Mouse (Mus musculus): ENCODE data around the gene Ebf1. TPM values are rescaled to one million over a fixed set of nuclear protein-coding genes. Genes with fewer than 3 reads are reported as not detected.

The Ebf1 gene
- polyA plus RNA-seq, 1 experiment = 0.38 TPM

- TF ChIP-seq FLI1 (IDR thresholded peaks at IDR 0.05; ENCODE audit: low read length) = no peak
- TF ChIP-seq GATA1 (IDR thresholded peaks at IDR 0.05; ENCODE audit: borderline replicate concordance, low read length) = no peak
- no peaks in the 10 kb centered on the region for H3K9me3 ChIP-seq
- no peak overlapping the region for H3K4me3 ChIP-seq (replicated peaks)
- peaks cover 8% of the 10 kb centered on the region for H3K27me3 ChIP-seq (replicated peaks)
- no peaks in the 10 kb centered on the region for H3K36me3 ChIP-seq (replicated peaks; ENCODE audit: low read length)
- H3K4me1 ChIP-seq = 0 out of 2 replicates have a peak, but pooled peaks cover 3% of the 10 kb centered on the region
Observed at GRCm38 (mm10) chr11:44861108-44861507, 244.0 kb downstream of the Ebf1 start.

- H3K36me3 ChIP-seq (replicated peaks; ENCODE audit: low read length) = no peaks in the 10 kb centered on the region
- TF ChIP-seq FLI1 (IDR thresholded peaks at IDR 0.05; ENCODE audit: low read length) (no peak), GATA1 (IDR thresholded peaks at IDR 0.05; ENCODE audit: borderline replicate concordance, low read length) (no peak)
- H3K27me3 ChIP-seq (replicated peaks) = peaks cover 10% of the 10 kb centered on the region
Observed at GRCm38 (mm10) chr11:44863910-44864309, 246.8 kb downstream of the Ebf1 start.

GRCm38 (mm10) chr11:44866476-44867149, 249.5 kb downstream of the Ebf1 start:
- no peak for TF ChIP-seq FLI1 (IDR thresholded peaks at IDR 0.05; ENCODE audit: low read length)
- no peak for TF ChIP-seq GATA1 (IDR thresholded peaks at IDR 0.05; ENCODE audit: borderline replicate concordance, low read length)
- Histone ChIP-seq H3K4me1 (peaks cover 14% of the 10 kb centered on the region; the same call in 1 of the 2 replicates), H3K9me3 (no peaks in the 10 kb centered on the region), H3K27me3 (replicated peaks) (peaks cover 5% of the 10 kb centered on the region), H3K4me3 (replicated peaks) (no peak overlapping the region), H3K36me3 (replicated peaks; ENCODE audit: low read length) (no peaks in the 10 kb centered on the region)

More at GRCm38 (mm10) chr11:44863910-44864309, 246.8 kb downstream of the Ebf1 start:
- H3K4me1 ChIP-seq = peaks cover 14% of the 10 kb centered on the region; the same call in 1 of the 2 replicates
- H3K9me3 ChIP-seq = no peaks in the 10 kb centered on the region
- H3K4me3 ChIP-seq (replicated peaks) = no peak overlapping the region

GRCm38 (mm10) chr11:44867433-44867832, 250.3 kb downstream of the Ebf1 start:
- H3K9me3 ChIP-seq = no peaks in the 10 kb centered on the region
- TF ChIP-seq FLI1 (IDR thresholded peaks at IDR 0.05; ENCODE audit: low read length) (no peak), GATA1 (IDR thresholded peaks at IDR 0.05; ENCODE audit: borderline replicate concordance, low read length) (no peak)
- H3K36me3 ChIP-seq (replicated peaks; ENCODE audit: low read length) = no peaks in the 10 kb centered on the region
- H3K27me3 ChIP-seq (replicated peaks) = peaks cover 5% of the 10 kb centered on the region
- H3K4me3 ChIP-seq (replicated peaks) = no peak overlapping the region
- H3K4me1 ChIP-seq = peaks cover 14% of the 10 kb centered on the region; the same call in 1 of the 2 replicates

- Histone ChIP-seq H3K4me3 (replicated peaks) (no peak overlapping the region), H3K9me3 (no peaks in the 10 kb centered on the region), H3K36me3 (replicated peaks; ENCODE audit: low read length) (no peaks in the 10 kb centered on the region), H3K4me1 (peaks cover 4% of the 10 kb centered on the region), H3K27me3 (replicated peaks) (no peaks in the 10 kb centered on the region)
- TF ChIP-seq FLI1 (IDR thresholded peaks at IDR 0.05; ENCODE audit: low read length) (no peak), GATA1 (IDR thresholded peaks at IDR 0.05; ENCODE audit: borderline replicate concordance, low read length) (no peak)
Observed at GRCm38 (mm10) chr11:44873876-44874275, 256.8 kb downstream of the Ebf1 start.

GRCm38 (mm10) chr11:44875171-44875570, 258.1 kb downstream of the Ebf1 start:
- Histone ChIP-seq H3K36me3 (replicated peaks; ENCODE audit: low read length) (no peaks in the 10 kb centered on the region), H3K4me1 (peaks cover 9% of the 10 kb centered on the region), H3K4me3 (replicated peaks) (no peak overlapping the region), H3K9me3 (no peaks in the 10 kb centered on the region), H3K27me3 (replicated peaks) (no peaks in the 10 kb centered on the region)
- TF ChIP-seq FLI1 (IDR thresholded peaks at IDR 0.05; ENCODE audit: low read length) = no peak
- TF ChIP-seq GATA1 (IDR thresholded peaks at IDR 0.05; ENCODE audit: borderline replicate concordance, low read length) = no peak

- no peaks in the 10 kb centered on the region for H3K9me3 ChIP-seq
- H3K4me3 ChIP-seq (replicated peaks) = peak overlapping the region; percentile 46
- H3K4me1 ChIP-seq = peaks cover 48% of the 10 kb centered on the region
- H3K36me3 ChIP-seq (replicated peaks; ENCODE audit: low read length) = no peaks in the 10 kb centered on the region
- no peaks in the 10 kb centered on the region for H3K27me3 ChIP-seq (replicated peaks)
- no peak for TF ChIP-seq GATA1 (IDR thresholded peaks at IDR 0.05; ENCODE audit: borderline replicate concordance, low read length)
- TF ChIP-seq FLI1 (IDR thresholded peaks at IDR 0.05; ENCODE audit: low read length) = no peak
Observed at GRCm38 (mm10) chr11:44881056-44881683, 264.1 kb downstream of the Ebf1 start.

- no peaks in the 10 kb centered on the region for H3K27me3 ChIP-seq (replicated peaks)
- H3K4me1 ChIP-seq = peaks cover 49% of the 10 kb centered on the region
- no peak overlapping the region for H3K4me3 ChIP-seq (replicated peaks)
- no peaks in the 10 kb centered on the region for H3K9me3 ChIP-seq
- H3K36me3 ChIP-seq (replicated peaks; ENCODE audit: low read length) = no peaks in the 10 kb centered on the region
- TF ChIP-seq FLI1 (IDR thresholded peaks at IDR 0.05; ENCODE audit: low read length) (no peak), GATA1 (IDR thresholded peaks at IDR 0.05; ENCODE audit: borderline replicate concordance, low read length) (no peak)
Observed at GRCm38 (mm10) chr11:44882476-44882970, 265.4 kb downstream of the Ebf1 start.

- TF ChIP-seq GATA1 (IDR thresholded peaks at IDR 0.05; ENCODE audit: borderline replicate concordance, low read length) (no peak), FLI1 (IDR thresholded peaks at IDR 0.05; ENCODE audit: low read length) (no peak)
- Histone ChIP-seq H3K36me3 (replicated peaks; ENCODE audit: low read length) (no peaks in the 10 kb centered on the region), H3K4me1 (peaks cover 51% of the 10 kb centered on the region)
Observed at GRCm38 (mm10) chr11:44884337-44884736, 267.2 kb downstream of the Ebf1 start.

GRCm38 (mm10) chr11:44886897-44887296, 269.8 kb downstream of the Ebf1 start:
- TF ChIP-seq FLI1 (IDR thresholded peaks at IDR 0.05; ENCODE audit: low read length) (no peak), GATA1 (IDR thresholded peaks at IDR 0.05; ENCODE audit: borderline replicate concordance, low read length) (no peak)
- Histone ChIP-seq H3K4me1 (peaks cover 37% of the 10 kb centered on the region), H3K9me3 (no peaks in the 10 kb centered on the region), H3K4me3 (replicated peaks) (no peak overlapping the region), H3K36me3 (replicated peaks; ENCODE audit: low read length) (no peaks in the 10 kb centered on the region), H3K27me3 (replicated peaks) (no peaks in the 10 kb centered on the region)

More at GRCm38 (mm10) chr11:44884337-44884736, 267.2 kb downstream of the Ebf1 start:
- H3K9me3 ChIP-seq = no peaks in the 10 kb centered on the region
- no peak overlapping the region for H3K4me3 ChIP-seq (replicated peaks)
- no peaks in the 10 kb centered on the region for H3K27me3 ChIP-seq (replicated peaks)
